Mouse (Mus musculus) kidney, postnatal 4 days (tissue): Measurements from ENCODE around the gene Zscan12.

ENCODE experiments used
- DNase-seq, 2 experiments: peaks; one replicate each; pipeline ENCODE4 v3.0.0; 2021; ENCODE audit warnings: mixed read lengths in 2 of 2

Zscan12 gene

DNA sequence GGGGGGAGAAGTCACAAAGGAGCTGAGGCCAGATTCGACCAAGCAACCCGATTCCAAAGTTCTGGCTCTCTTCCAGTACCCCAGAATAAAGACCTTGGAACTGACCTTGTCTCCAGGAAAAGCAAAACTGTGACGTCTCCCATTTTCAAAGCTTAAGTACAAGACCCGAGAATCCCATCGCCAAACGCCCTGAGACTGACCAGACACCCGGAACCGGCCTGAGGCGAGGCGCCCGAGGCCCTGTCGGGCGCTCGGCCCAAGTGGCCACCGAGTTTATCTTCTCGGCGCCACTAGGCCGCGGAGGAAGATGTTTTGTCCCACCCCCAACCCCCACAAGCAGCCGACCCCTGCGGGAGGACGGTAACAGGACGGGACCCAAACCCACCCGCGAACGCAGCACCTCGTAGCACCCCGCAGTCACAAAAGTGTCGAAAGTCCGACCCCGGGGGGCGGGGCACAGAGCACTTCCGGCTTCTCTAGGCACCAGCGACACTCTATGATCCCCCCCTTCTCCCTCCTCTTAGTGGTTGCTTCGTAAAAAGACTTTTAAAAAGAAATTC, 39.7 kb downstream of the Zscan12 start, which contains the start of gene Zkscan3:
Gene Zkscan3 (minus strand): TSS at position 469 of the 560 bp plus-strand sequence.
- DNase-seq = peak; percentile 92 to 93

DNA sequence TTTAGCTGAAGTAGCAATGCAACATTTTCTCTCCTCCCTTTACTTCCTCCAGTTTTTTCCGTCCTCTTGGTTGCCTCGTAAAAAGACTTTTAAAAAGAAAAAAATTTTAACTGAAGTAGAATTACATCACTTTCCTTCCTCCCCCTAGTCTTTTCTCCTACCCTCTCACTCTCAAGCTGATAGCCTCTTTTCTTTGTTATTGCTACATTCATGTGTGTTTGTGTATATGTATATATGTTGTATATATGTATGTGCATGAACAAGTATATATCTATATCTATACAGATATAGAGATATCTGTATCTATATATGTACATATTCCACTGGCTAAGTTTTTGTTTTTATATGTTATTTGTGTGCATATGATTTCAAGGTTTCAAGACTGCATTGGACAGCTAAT, 40.2 kb downstream of the Zscan12 start:
- DNase-seq = no peak

- no peak for DNase-seq
Observed at GRCm38 (mm10) chr13:21407341-21407740, 44.7 kb downstream of the Zscan12 start.

- peak; percentile 82 to 89 for DNase-seq
Observed at GRCm38 (mm10) chr13:21407969-21408804, 45.6 kb downstream of the Zscan12 start.

- DNase-seq = no peak
Observed at GRCm38 (mm10) chr13:21408805-21409459, 46.3 kb downstream of the Zscan12 start.

GRCm38 (mm10) chr13:21414231-21415212, 51.9 kb downstream of the Zscan12 start:
- DNase-seq = no peak

- DNase-seq = no peak
Observed at GRCm38 (mm10) chr13:21415266-21415665, 52.6 kb downstream of the Zscan12 start.

GRCm38 (mm10) chr13:21415750-21416149, 53.1 kb downstream of the Zscan12 start:
- DNase-seq = no peak

GRCm38 (mm10) chr13:21417298-21418010, 54.8 kb downstream of the Zscan12 start:
- DNase-seq = no peak

DNA sequence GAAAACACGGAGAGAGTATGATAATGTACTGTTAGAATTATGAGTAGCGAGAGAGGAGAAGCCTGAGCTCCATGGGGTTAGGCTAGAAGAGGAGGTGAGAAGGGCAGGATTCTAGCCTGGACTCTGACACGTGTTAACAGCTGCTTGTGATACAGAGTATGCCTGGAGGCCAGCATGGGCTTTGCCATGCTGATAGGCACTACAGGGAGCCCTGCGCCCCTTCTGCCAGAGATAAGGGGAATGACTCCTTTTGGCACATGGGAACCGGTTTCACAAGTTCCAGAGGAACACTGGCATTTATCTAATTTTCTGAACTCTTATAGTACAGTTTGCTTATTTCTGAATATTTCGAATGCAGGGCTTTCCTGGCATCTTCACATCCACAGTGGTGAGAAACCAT, 56.2 kb downstream of the Zscan12 start:
- no peak for DNase-seq
